Mouse (Mus musculus): ENCODE measurements around the gene Plekha1. TPM values are rescaled to one million over a fixed set of nuclear protein-coding genes. Genes with fewer than 3 reads are reported as not detected.

Gene Plekha1
- polyA plus RNA-seq, 1 experiment = not detected

GRCm38 (mm10) chr7:130898373-130898772 lies 32.8 kb downstream of the Plekha1 start:
- Histone ChIP-seq H3K4me1 (ENCODE audit: control insufficient read depth, insufficient read depth, low read length) (peaks cover 2% of the 10 kb centered on the region; the same call in 1 of the 2 replicates), H3K4me3 (ENCODE audit: insufficient read depth, low read depth, low read length) (no peak overlapping the region), H3K27ac (ENCODE audit: insufficient read depth, low read depth, low read length) (no peak overlapping the region)
- WGBS = 71% methylated on average over 4 of the region's 4 CpGs
- no peak for TF ChIP-seq CTCF (IDR thresholded peaks at IDR 0.05; ENCODE audit: insufficient read depth, low read depth, low read length)
- TF ChIP-seq POLR2A (IDR thresholded peaks at IDR 0.05; ENCODE audit: insufficient read depth, low read depth, low read length) = no peak

DNA sequence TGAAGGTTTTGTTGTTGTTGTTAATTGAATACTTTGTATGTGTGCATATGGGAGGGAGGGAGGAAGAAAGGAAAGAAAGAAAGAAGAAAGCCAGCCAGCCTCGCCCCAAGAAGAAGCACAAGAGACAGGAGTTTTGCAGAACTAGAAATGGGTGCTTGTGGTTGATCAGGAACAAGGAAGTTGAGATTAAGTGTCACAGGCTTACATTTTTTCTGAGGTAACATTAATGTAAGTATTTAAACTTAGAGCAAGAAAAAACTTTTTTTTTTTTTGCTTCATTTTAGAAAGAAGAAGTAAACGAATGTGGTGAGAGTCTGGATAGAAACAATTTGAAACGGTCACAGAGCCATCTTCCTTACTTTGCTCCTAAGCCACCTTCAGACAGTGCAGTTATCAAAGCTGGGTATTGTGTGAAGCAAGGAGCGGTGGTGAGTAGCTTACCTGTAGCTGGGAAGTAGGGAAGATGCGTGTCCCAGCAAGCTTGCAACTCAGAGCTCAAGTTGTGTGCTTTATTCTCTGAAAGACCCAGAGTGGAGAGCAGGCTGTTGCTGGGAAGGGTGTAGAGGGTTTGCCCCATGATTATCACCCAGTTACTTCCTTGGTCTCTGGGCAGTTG lies 34.8 kb downstream of the Plekha1 start:
- Histone ChIP-seq H3K27ac (ENCODE audit: insufficient read depth, low read depth, low read length) (no peak overlapping the region), H3K4me1 (ENCODE audit: control insufficient read depth, insufficient read depth, low read length) (peaks cover 6% of the 10 kb centered on the region), H3K4me3 (ENCODE audit: insufficient read depth, low read depth, low read length) (no peak overlapping the region)
- TF ChIP-seq POLR2A (IDR thresholded peaks at IDR 0.05; ENCODE audit: insufficient read depth, low read depth, low read length) (no peak), CTCF (IDR thresholded peaks at IDR 0.05; ENCODE audit: insufficient read depth, low read depth, low read length) (no peak)
- WGBS = 90% methylated on average over 5 of the region's 5 CpGs

DNA sequence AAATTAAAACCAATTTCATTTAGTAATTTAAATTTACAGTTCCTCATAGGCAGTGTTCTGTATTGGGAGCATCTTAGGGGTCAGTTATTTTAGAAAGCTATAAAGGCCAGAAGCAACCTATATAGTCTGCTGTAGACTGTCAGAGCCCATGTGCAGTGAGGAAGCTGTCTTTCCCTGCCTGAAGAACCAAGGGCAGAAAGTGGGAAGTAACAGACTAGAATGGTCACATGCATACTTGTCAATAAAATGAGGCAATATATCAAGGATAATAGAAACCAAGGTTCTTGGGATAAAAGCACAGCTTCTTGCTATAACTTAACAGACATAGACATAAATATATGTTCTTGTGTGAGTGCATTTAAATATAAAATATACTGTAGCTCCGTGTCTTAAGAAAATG lies 37.4 kb downstream of the Plekha1 start:
- no peak for TF ChIP-seq CTCF (IDR thresholded peaks at IDR 0.05; ENCODE audit: insufficient read depth, low read depth, low read length)
- no peak for TF ChIP-seq POLR2A (IDR thresholded peaks at IDR 0.05; ENCODE audit: insufficient read depth, low read depth, low read length)
- 60% methylated on average over 1 of the region's 1 CpGs for WGBS
- no peak overlapping the region for H3K4me3 ChIP-seq (ENCODE audit: insufficient read depth, low read depth, low read length)
- H3K4me1 ChIP-seq (ENCODE audit: control insufficient read depth, insufficient read depth, low read length) = peaks cover 5% of the 10 kb centered on the region
- H3K27ac ChIP-seq (ENCODE audit: insufficient read depth, low read depth, low read length) = no peak overlapping the region

DNA sequence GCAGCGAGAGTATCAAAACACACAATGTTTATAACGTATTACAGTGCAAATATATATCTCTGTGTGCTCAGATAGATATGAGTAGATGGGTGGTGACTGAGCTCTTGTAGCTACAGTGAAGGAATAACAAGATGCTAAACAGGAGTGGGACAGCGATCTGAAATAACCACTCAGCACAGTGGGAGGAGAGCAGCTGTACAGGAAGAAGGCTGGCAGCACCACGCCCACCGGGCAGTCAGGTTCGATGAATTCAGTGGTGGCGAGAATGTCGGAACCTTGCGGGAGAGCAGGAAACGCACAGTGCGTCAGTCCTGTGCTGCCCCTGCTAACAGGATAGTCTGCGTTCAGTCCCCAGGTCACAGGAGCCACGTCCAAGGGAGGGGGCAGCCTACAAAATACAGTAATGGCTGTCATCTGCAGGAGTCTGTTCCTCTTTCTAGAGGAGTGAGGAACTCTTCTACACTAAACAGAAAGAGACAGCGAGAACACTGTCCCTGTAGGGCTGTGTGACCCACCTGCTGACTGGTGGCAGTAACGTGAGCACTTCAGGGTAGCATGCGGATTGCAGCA lies 38.0 kb downstream of the Plekha1 start:
- WGBS = 47% methylated on average over 16 of the region's 16 CpGs
- Histone ChIP-seq H3K27ac (ENCODE audit: insufficient read depth, low read depth, low read length) (peak overlapping the region; percentile 39; the same call in 1 of the 2 replicates), H3K4me1 (ENCODE audit: control insufficient read depth, insufficient read depth, low read length) (peaks cover 5% of the 10 kb centered on the region), H3K4me3 (ENCODE audit: insufficient read depth, low read depth, low read length) (no peak overlapping the region)
- no peak for TF ChIP-seq CTCF (IDR thresholded peaks at IDR 0.05; ENCODE audit: insufficient read depth, low read depth, low read length)
- no peak for TF ChIP-seq POLR2A (IDR thresholded peaks at IDR 0.05; ENCODE audit: insufficient read depth, low read depth, low read length)

DNA sequence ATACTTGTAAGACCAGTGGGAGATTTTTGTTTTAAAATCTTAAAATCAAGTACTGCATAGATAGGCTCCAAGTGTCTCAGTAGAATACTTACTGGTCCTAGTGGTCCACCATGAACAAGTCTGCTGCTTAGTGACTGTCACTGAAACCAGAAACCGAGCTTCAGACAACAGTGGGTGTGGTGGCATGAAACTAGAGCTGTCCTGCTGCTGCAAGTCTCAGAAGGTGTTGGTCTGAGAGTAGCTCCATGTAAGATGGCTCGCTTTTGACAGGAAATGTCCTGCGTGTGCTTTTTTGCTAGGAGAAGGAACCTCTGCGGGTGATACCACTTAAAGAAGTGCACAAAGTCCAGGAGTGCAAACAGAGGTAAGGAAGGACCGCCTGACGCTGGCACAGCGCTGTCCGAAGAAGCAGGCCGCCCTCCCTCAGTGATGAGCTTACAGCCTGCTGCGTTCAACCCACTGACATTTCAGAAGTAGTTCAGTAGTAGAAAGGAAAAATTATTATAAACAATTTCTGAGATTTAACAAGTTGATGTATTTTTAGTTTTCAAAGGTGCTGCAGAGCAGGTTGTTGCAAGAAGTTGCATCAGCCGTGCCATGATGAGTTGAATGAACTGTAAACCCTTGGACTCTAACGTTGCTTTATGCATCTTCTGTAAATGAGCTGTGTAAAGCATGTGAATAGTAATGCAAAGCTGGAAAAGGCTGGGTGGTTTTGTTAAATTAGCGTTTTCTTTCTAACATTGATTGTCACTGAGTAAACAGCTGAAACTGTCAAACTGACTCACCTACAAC lies 39.2 kb downstream of the Plekha1 start:
- 84% methylated on average over 13 of the region's 13 CpGs for WGBS
- Histone ChIP-seq H3K27ac (ENCODE audit: insufficient read depth, low read depth, low read length) (no peak overlapping the region), H3K4me1 (ENCODE audit: control insufficient read depth, insufficient read depth, low read length) (peaks cover 5% of the 10 kb centered on the region), H3K4me3 (ENCODE audit: insufficient read depth, low read depth, low read length) (no peak overlapping the region)
- TF ChIP-seq CTCF (IDR thresholded peaks at IDR 0.05; ENCODE audit: insufficient read depth, low read depth, low read length) = no peak
- no peak for TF ChIP-seq POLR2A (IDR thresholded peaks at IDR 0.05; ENCODE audit: insufficient read depth, low read depth, low read length)

DNA sequence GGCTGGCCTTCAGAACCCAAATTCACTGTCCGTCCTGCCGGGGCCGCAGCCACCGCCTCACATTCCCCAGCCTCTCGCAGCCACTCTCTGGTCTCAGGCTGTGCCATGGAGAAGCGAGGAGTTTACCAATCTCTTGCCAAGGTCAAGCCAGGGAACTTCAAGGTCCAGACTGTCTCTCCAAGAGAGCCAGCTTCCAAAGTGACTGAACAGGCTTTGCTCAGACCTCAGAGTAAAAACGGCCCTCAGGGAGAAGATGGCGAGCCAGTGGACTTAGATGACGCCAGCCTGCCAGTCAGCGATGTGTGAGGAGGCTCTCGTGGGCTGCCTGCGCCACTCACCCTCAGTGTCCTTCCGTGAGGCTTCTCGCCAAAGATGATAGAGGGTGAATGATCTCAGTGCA lies 45.3 kb downstream of the Plekha1 start:
- Histone ChIP-seq H3K4me3 (ENCODE audit: insufficient read depth, low read depth, low read length) (no peak overlapping the region), H3K4me1 (ENCODE audit: control insufficient read depth, insufficient read depth, low read length) (peaks cover 7% of the 10 kb centered on the region), H3K27ac (ENCODE audit: insufficient read depth, low read depth, low read length) (peak overlapping the region; percentile 70; the same call in 1 of the 2 replicates)
- 90% methylated on average over 14 of the region's 14 CpGs for WGBS
- no peak for TF ChIP-seq CTCF (IDR thresholded peaks at IDR 0.05; ENCODE audit: insufficient read depth, low read depth, low read length)
- TF ChIP-seq POLR2A (IDR thresholded peaks at IDR 0.05; ENCODE audit: insufficient read depth, low read depth, low read length) = no peak

GRCm38 (mm10) chr7:130914693-130915363 lies 49.3 kb downstream of the Plekha1 start:
- no peak overlapping the region for H3K27ac ChIP-seq (ENCODE audit: insufficient read depth, low read depth, low read length)
- H3K4me1 ChIP-seq (ENCODE audit: control insufficient read depth, insufficient read depth, low read length) = peaks cover 7% of the 10 kb centered on the region
- WGBS = 21% methylated on average over 5 of the region's 5 CpGs
- TF ChIP-seq CTCF (IDR thresholded peaks at IDR 0.05; ENCODE audit: insufficient read depth, low read depth, low read length) (no peak), POLR2A (IDR thresholded peaks at IDR 0.05; ENCODE audit: insufficient read depth, low read depth, low read length) (no peak)
- H3K4me3 ChIP-seq (ENCODE audit: insufficient read depth, low read depth, low read length) = no peak overlapping the region

- WGBS = 41% methylated on average over 2 of the region's 2 CpGs
- no peak overlapping the region for H3K4me3 ChIP-seq (ENCODE audit: insufficient read depth, low read depth, low read length)
- H3K27ac ChIP-seq (ENCODE audit: insufficient read depth, low read depth, low read length) = peak overlapping the region; percentile 35; the same call in 1 of the 2 replicates
- H3K4me1 ChIP-seq (ENCODE audit: control insufficient read depth, insufficient read depth, low read length) = no peaks in the 10 kb centered on the region
- TF ChIP-seq CTCF (IDR thresholded peaks at IDR 0.05; ENCODE audit: insufficient read depth, low read depth, low read length) (no peak), POLR2A (IDR thresholded peaks at IDR 0.05; ENCODE audit: insufficient read depth, low read depth, low read length) (no peak)
Observed at GRCm38 (mm10) chr7:130918260-130918659, 52.7 kb downstream of the Plekha1 start.

Measured in olfactory bulb, adult 2 months (tissue).